Mouse (Mus musculus) heart, embryonic 15.5 days (tissue): ENCODE data around the gene Scrt2. TPM values are rescaled to one million over a fixed set of nuclear protein-coding genes. Genes with fewer than 3 reads are reported as not detected.

Source experiments
- ATAC-seq: fragments of 200-750 bp; cut with Nextera tagmentation; replicated peaks from 2 replicates; pipeline ENCODE4 v1.8.0; 2017; ENCODE audit warnings: low read depth, moderate TSS enrichment; ENCODE audit not compliant: insufficient number of reproducible peaks, insufficient read depth, low FRiP score
- H3K27ac ChIP-seq: fragments of 300-500 bp; sonication (generic); 2 replicates; pipeline ENCODE4 v1.5.1; 2015; ENCODE audit warnings: mild to moderate bottlenecking, inconsistent platforms
- H3K27me3 ChIP-seq: fragments of 300-500 bp; sonication (generic); 2 replicates; pipeline ENCODE4 v1.6.1; 2015; ENCODE audit warnings: inconsistent platforms
- H3K36me3 ChIP-seq: fragments of 300-500 bp; sonication (generic); 2 replicates; pipeline ENCODE4 v1.6.1; 2015; ENCODE audit warnings: mild to moderate bottlenecking, inconsistent platforms
- H3K4me1 ChIP-seq: fragments of 300-500 bp; sonication (generic); replicated peaks from 2 replicates; pipeline ENCODE4 v1.6.1; 2015; ENCODE audit warnings: inconsistent platforms
- H3K4me2 ChIP-seq: fragments of 300-500 bp; sonication (generic); 2 replicates; pipeline ENCODE4 v1.6.1; 2015; ENCODE audit warnings: inconsistent platforms, mild to moderate bottlenecking, moderate library complexity
- H3K4me3 ChIP-seq: fragments of 300-500 bp; sonication (generic); 2 replicates; pipeline ENCODE4 v1.5.1; 2015; ENCODE audit warnings: mild to moderate bottlenecking, inconsistent platforms
- H3K9ac ChIP-seq: fragments of 300-500 bp; sonication (generic); 2 replicates; pipeline ENCODE4 v1.6.1; 2015; ENCODE audit warnings: mild to moderate bottlenecking, inconsistent platforms
- H3K9me3 ChIP-seq: fragments of 300-500 bp; sonication (generic); replicated peaks from 2 replicates; pipeline ENCODE4 v1.6.1; 2016; ENCODE audit warnings: inconsistent platforms
- WGBS: fragments of 180-500 bp; shearing (Covaris S2); methylation state at CpG from one replicate; pipeline ENCODE4 v1.1.7; 2015; ENCODE audit warnings: mixed read lengths; 5-methylcytosine and 5-hydroxymethylcytosine counted together
- polyA plus RNA-seq: library from polyadenylated mRNA; unstranded; fragments of >200 nt; fragmentation: Nextera tagmentation; extraction: Ambion mirVana; gene quantifications from 2 replicates; pipeline ENCODE4 v1.2.1, GENCODE M21; 2015

The Scrt2 gene
- 0.04 TPM in 1 of 2 replicates, not detected in the other for polyA plus RNA-seq

GRCm38 (mm10) chr2:152080685-152081541 is at the start of gene Scrt2:
Scrt2 (plus strand) TSS chr2:152081529.
- WGBS = 1% methylated on average over 24 of the region's 24 CpGs
- H3K27me3 ChIP-seq = peaks cover 95% of the 10 kb centered on the region
- peak within 1 kb of the TSS; percentile 70 for H3K4me2 ChIP-seq
- H3K9me3 ChIP-seq = no peaks in the 10 kb centered on the region
- no peaks in the 10 kb centered on the region for H3K36me3 ChIP-seq
- peaks cover 17% of the 10 kb centered on the region for H3K4me1 ChIP-seq
- H3K27ac ChIP-seq = no peak within 1 kb of the TSS
- H3K9ac ChIP-seq = no peak within 1 kb of the TSS
- no peak for ATAC-seq
- peak within 1 kb of the TSS; percentile 42 for H3K4me3 ChIP-seq

GRCm38 (mm10) chr2:152040101-152040500 is 41.2 kb upstream of the Scrt2 start:
- H3K27ac ChIP-seq = no peak overlapping the region

GRCm38 (mm10) chr2:152047116-152048002 is 34.0 kb upstream of the Scrt2 start:
- H3K9me3 ChIP-seq = no peaks in the 10 kb centered on the region
- 3% methylated on average over 25 of the region's 25 CpGs for WGBS
- peaks cover 79% of the 10 kb centered on the region for H3K27me3 ChIP-seq
- H3K4me2 ChIP-seq = peak overlapping the region; percentile 97; the same call in 1 of the 2 replicates
- H3K9ac ChIP-seq = no peak overlapping the region
- H3K36me3 ChIP-seq = no peaks in the 10 kb centered on the region
- no peak for ATAC-seq
- H3K27ac ChIP-seq = no peak overlapping the region
- H3K4me3 ChIP-seq = peak overlapping the region; percentile 55; the same call in 1 of the 2 replicates
- peaks cover 28% of the 10 kb centered on the region for H3K4me1 ChIP-seq

More at GRCm38 (mm10) chr2:152040101-152040500, 41.2 kb upstream of the Scrt2 start:
- no peaks in the 10 kb centered on the region for H3K36me3 ChIP-seq
- H3K4me3 ChIP-seq = no peak overlapping the region
- no peak overlapping the region for H3K4me2 ChIP-seq
- no peak for ATAC-seq
- no peak overlapping the region for H3K9ac ChIP-seq
- H3K27me3 ChIP-seq = peaks cover 48% of the 10 kb centered on the region
- H3K4me1 ChIP-seq = no peaks in the 10 kb centered on the region
- H3K9me3 ChIP-seq = no peaks in the 10 kb centered on the region

GRCm38 (mm10) chr2:152048003-152048980 is 33.0 kb upstream of the Scrt2 start:
- WGBS = 1% methylated on average over 80 of the region's 82 CpGs
- no peak overlapping the region for H3K27ac ChIP-seq
- H3K9ac ChIP-seq = peak overlapping the region; percentile 47
- peaks cover 28% of the 10 kb centered on the region for H3K4me1 ChIP-seq
- H3K4me2 ChIP-seq = peak overlapping the region; percentile 97
- peak overlapping the region; percentile 55 for H3K4me3 ChIP-seq
- H3K27me3 ChIP-seq = peaks cover 88% of the 10 kb centered on the region
- no peaks in the 10 kb centered on the region for H3K9me3 ChIP-seq
- no peaks in the 10 kb centered on the region for H3K36me3 ChIP-seq
- ATAC-seq = no peak

GRCm38 (mm10) chr2:152048981-152049441 is 32.3 kb upstream of the Scrt2 start:
- Histone ChIP-seq H3K4me2 (peak overlapping the region; percentile 97), H3K4me3 (peak overlapping the region; percentile 55), H3K27me3 (peaks cover 90% of the 10 kb centered on the region), H3K27ac (no peak overlapping the region), H3K9ac (peak overlapping the region; percentile 47), H3K36me3 (no peaks in the 10 kb centered on the region), H3K4me1 (peaks cover 28% of the 10 kb centered on the region), H3K9me3 (no peaks in the 10 kb centered on the region)
- ATAC-seq = no peak
- WGBS = 1% methylated on average over 24 of the region's 24 CpGs

- WGBS = 4% methylated on average over 13 of the region's 13 CpGs
- Histone ChIP-seq H3K27me3 (peaks cover 91% of the 10 kb centered on the region), H3K9ac (0 out of 2 replicates have a peak overlapping the region, but pooled peaks have one; percentile 47), H3K36me3 (no peaks in the 10 kb centered on the region), H3K4me1 (peaks cover 28% of the 10 kb centered on the region), H3K9me3 (no peaks in the 10 kb centered on the region), H3K4me2 (peak overlapping the region; percentile 97), H3K27ac (no peak overlapping the region), H3K4me3 (peak overlapping the region; percentile 55)
- ATAC-seq = no peak
Observed at GRCm38 (mm10) chr2:152049611-152050270, 31.6 kb upstream of the Scrt2 start.

GRCm38 (mm10) chr2:152050316-152050715 is 31.0 kb upstream of the Scrt2 start:
- H3K27me3 ChIP-seq = peaks cover 89% of the 10 kb centered on the region

GRCm38 (mm10) chr2:152051985-152052384 is 29.3 kb upstream of the Scrt2 start:
- Histone ChIP-seq H3K4me1 (peaks cover 28% of the 10 kb centered on the region), H3K9ac (no peak overlapping the region), H3K27ac (no peak overlapping the region), H3K27me3 (peaks cover 95% of the 10 kb centered on the region), H3K4me2 (no peak overlapping the region), H3K9me3 (no peaks in the 10 kb centered on the region), H3K36me3 (no peaks in the 10 kb centered on the region), H3K4me3 (no peak overlapping the region)
- WGBS = 64% methylated on average over 3 of the region's 3 CpGs
- no peak for ATAC-seq

More at GRCm38 (mm10) chr2:152050316-152050715, 31.0 kb upstream of the Scrt2 start:
- no peak overlapping the region for H3K27ac ChIP-seq
- ATAC-seq = no peak
- no peaks in the 10 kb centered on the region for H3K9me3 ChIP-seq
- H3K9ac ChIP-seq = no peak overlapping the region
- H3K36me3 ChIP-seq = no peaks in the 10 kb centered on the region
- no peak overlapping the region for H3K4me3 ChIP-seq
- no peak overlapping the region for H3K4me2 ChIP-seq
- H3K4me1 ChIP-seq = peaks cover 28% of the 10 kb centered on the region
- 11% methylated on average over 7 of the region's 7 CpGs for WGBS

- Histone ChIP-seq H3K36me3 (no peaks in the 10 kb centered on the region), H3K4me3 (no peak overlapping the region), H3K4me1 (0 out of 2 replicates have a peak, but pooled peaks cover under 1% of the 10 kb centered on the region), H3K27me3 (peaks cover 72% of the 10 kb centered on the region), H3K9ac (no peak overlapping the region), H3K9me3 (no peaks in the 10 kb centered on the region), H3K27ac (no peak overlapping the region), H3K4me2 (no peak overlapping the region)
- ATAC-seq = no peak
- WGBS = 40% methylated on average over 1 of the region's 1 CpGs
Observed at GRCm38 (mm10) chr2:152055406-152055805, 25.9 kb upstream of the Scrt2 start.
